Mouse (Mus musculus) gastrocnemius, postnatal 14 days (tissue): ENCODE results near the gene Wdr19. TPM values are rescaled to one million over a fixed set of nuclear protein-coding genes. Genes with fewer than 3 reads are reported as not detected.
"Not testable (repeated sequence)": the region's sequence is repeated elsewhere in the genome, so short reads cannot be mapped to it uniquely, and the experiment has no call there.

Experiments used
- DNase-seq: peaks from one replicate; pipeline ENCODE4 v3.0.0; 2021; ENCODE audit warnings: mixed read lengths
- intact Hi-C: fragments of 180-260 bp; cut with DNase I; formaldehyde crosslinking; loops from one replicate; pipeline ENCODE4 v1.15.1; 2025; ENCODE audit warnings: low total_unique reads
- total RNA-seq, 2 experiments: library from RNA; stranded (reverse); gene quantifications; 2 replicates each; pipeline ENCODE4 v1.2.3; 2021

The Wdr19 gene
- total RNA-seq, 2 experiments from 2014 or later, result 2.0 to 2.2 TPM

DNA sequence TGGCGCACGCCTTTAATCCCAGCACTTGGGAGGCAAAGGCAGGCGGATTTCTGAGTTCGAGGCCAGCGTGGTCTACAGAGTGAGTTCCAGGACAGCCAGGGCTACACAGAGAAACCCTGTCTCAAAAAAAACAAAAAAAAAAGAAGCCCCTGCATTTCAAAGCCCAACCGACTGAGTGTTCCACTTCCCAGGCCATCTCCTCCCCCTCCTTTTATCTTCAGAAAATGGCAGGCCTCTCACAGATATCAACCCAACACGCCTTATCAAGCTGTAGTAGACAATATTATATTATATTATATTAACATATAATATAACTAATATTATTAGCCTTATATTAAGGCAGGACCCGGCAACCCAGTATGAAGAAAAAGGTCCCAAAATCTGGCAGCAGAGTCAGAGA lies 89.5 kb downstream of the Wdr19 start:
- intact Hi-C loops, DNase-seq: not testable (repeated sequence)

- DNase-seq, result no peak
- intact Hi-C loops, result no loop called here
These were observed 94.1 kb downstream of the Wdr19 start for GRCm38 (mm10) chr5:65293627-65294026.

GRCm38 (mm10) chr5:65294270-65294669 lies 94.8 kb downstream of the Wdr19 start:
- no peak for DNase-seq
- intact Hi-C loops, result no loop called here

DNA sequence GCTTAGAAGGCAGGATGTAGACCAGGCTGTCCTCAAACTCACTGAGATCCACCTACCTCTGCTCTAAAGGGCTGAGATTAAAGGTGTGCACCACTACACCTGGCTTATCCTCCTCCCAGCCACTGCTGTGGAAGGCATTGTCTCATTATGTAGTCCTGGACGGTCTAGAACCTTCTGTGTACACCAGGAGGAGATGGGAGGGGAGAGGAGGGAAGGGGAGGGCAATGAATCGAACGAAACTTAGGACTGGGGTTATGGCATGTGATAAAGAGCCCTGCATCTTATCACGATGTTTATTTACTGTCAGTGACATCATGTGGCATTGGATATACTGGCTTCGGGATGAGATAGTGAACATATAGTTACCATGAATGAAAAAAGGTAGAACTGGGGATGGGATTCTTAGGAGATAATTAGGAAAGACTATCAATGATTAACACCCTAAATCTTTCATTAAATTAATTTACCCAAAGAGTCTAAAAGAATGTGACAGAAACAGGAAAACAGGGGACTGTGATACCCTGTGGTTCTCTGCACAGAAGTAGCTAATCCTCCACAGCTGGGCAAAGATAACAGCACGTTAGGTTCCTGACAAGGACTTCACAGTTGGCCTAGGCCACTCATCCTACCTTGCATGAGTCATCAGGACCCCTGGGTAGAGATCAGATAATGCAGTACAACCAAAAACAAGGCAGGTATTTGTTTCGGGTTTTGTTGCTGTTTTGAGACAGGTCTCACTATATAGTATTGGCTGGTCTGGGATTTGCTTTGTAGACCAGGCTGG lies 98.9 kb downstream of the Wdr19 start:
- intact Hi-C loops, result no loop called here
- no peak for DNase-seq

DNA sequence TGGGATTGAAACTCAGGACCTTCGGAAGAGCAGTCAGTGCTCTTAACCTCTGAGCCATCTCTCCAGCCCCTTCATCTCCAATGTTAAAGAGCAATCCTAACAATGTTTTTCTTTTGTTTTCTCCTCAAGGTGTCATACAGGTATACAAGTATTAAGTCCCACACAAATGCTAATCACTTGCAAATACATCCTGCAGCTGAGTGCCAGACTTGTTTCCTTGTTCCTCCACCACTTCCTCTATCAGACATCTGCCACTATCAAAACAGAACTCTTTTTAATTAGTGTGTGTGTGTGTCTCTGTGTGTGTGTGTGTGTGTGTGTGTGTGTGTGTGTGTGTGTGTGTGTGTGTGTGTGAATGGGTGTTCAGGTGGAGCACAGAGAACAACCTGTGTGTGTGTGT lies 100.1 kb downstream of the Wdr19 start:
- DNase-seq, intact Hi-C loops: not testable (repeated sequence)

DNA sequence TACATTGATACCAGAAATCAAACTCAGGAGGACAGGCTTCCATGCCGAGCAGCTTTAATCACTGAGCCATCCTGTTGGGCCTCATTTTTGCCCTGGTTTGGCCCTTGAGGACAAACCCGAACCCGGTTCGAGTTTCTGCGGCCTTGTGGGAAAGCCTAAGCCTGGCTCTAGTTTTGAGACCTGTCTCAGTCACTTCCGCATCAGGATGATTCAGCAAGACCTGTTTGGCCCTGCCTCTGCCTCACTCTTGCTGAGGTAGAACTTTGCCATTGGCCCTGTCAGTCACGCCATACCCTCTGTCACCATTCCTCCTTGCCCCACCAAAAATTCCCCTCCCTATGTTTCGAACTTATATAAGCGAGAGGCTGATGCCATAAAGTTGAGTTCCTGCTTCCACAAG lies 100.6 kb downstream of the Wdr19 start:
- intact Hi-C loops, result no loop called here
- DNase-seq, result no peak

DNA sequence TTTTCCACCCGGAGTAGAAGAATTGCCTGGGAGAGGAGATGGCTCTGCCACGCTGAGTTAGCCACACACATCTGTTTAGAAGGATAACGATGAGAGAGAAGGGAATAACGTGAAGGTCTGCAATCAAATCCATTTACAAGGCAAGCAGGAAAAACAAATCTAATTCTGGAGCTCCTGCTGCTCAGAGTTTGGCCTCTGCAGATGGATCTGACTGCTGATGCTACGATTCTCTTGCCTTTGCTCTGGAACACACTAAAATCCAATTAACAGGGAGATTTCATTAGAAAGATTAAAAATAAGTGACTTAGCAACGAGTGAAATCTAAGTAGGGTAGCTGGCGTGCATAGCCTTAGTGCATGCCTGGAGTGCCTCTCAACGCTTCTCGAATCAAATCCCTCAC lies 106.0 kb downstream of the Wdr19 start:
- intact Hi-C loops, result no loop called here
- no peak for DNase-seq

DNA sequence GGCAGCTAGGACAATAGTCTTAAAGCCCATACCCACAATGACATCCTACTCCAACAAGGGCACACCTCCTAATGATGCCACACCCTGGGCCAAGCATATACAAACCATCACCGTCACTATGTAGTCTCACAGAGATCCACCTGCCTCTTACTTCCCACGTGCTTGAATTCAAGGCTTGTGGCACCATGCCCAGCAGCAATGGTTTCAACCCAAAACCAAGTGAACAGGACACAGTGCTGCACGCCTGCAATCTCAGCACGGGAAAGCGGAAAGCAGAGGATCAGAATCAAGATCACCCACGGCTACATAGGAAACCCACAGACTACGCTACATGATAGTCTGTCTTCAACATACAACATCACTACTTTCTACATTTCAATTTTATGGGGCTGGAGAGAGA lies 108.7 kb downstream of the Wdr19 start:
- no peak for DNase-seq
- intact Hi-C loops, result no loop called here

- intact Hi-C loops, result no loop called here
- no peak for DNase-seq
These were observed 109.4 kb downstream of the Wdr19 start for GRCm38 (mm10) chr5:65308866-65309265.

Other genes starting within 250 kb of the Wdr19 start
- 1 to 10 TPM; 1.4 to 1.9 TPM for gene Tlr6, start 239.6 kb upstream of the Wdr19 start, total RNA-seq
- gene Fam114a1, start 229.6 kb upstream of the Wdr19 start, total RNA-seq, result 10 to 100 TPM; 20.2 to 31.6 TPM
- gene Tmem156, start 107.6 kb upstream of the Wdr19 start, total RNA-seq, result not detected
- gene Klhl5, start 92.2 kb upstream of the Wdr19 start, total RNA-seq, result 10 to 100 TPM in 1 of 2 experiments, 1 to 10 TPM in 1; 9.0 to 10.0 TPM
- gene Rfc1, start 136.0 kb downstream of the Wdr19 start, total RNA-seq, result 10 to 100 TPM; 15.7 to 17.4 TPM
- gene Klb, start 148.6 kb downstream of the Wdr19 start, total RNA-seq, result under 1 TPM in 1 of 2 experiments, not detected in 1; 0.21 TPM
- 100 to 1,000 TPM; 571 to 666 TPM for gene Rpl9, start 191.7 kb downstream of the Wdr19 start, total RNA-seq
- 10 to 100 TPM; 43.3 to 50.3 TPM for gene Lias, start 191.8 kb downstream of the Wdr19 start, total RNA-seq
- 10 to 100 TPM; 12.0 to 14.4 TPM for gene Ugdh, start 236.3 kb downstream of the Wdr19 start, total RNA-seq